Comparison of ENCODE assay signal across 9 mouse cellular contexts in the genomic region with DNA sequence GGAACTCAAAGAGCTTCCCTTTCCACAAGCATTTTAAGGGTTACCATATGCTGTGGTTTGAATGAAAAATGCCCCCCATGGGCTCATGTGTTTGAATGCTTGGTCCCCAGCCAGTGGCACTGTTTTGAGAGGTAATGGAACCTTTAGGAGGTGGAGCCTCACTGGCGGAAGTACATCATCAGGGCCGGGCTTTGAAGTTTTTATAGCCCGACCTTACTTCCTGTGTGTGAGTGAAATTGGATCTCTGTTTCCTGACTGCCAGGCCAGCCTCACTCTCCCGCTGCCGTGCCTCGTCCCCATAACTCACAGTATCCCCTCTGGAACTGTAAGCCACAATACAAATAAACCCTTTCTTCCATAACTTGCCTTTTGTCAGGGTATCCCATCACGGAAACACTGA.
A peak's percentile ranks its signal among the peaks of the same experiment; 100 is the strongest.
DNase-seq lines count a peak whose midpoint lies in the region; ATAC-seq and TF ChIP-seq lines count a peak whose summit lies in the region.
"Had no signal": no experiment of that assay in that cellular context is flagged by ENCODE, and none has a peak within 500 bp of the region (broad histone marks: within the 10 kb centered on the region; RNA-seq: fewer than 3 reads in every experiment).

No protein-coding gene starts in this region.

- no peaks in the 10 kb centered on the region for H3K27me3 ChIP-seq in kidney, embryonic 14.5 days (ENCODE audit: control insufficient read depth, insufficient read depth, low read length)
- no peaks in the 10 kb centered on the region for H3K27me3 ChIP-seq in hindbrain, postnatal 0 days (ENCODE audit: insufficient read depth, low read length)
- no peaks in the 10 kb centered on the region for H3K27me3 ChIP-seq in midbrain, postnatal 0 days (ENCODE audit: insufficient read depth, low read length)

- no peaks in the 10 kb centered on the region for H3K9me3 ChIP-seq in kidney, embryonic 14.5 days (ENCODE audit: control insufficient read depth, low read length)
- no peaks in the 10 kb centered on the region for H3K9me3 ChIP-seq in hindbrain, postnatal 0 days (ENCODE audit: low read length)
- no peaks in the 10 kb centered on the region for H3K9me3 ChIP-seq in midbrain, postnatal 0 days (ENCODE audit: low read length)

- peak; percentile 37; the same call in 1 of the 2 replicates for ATAC-seq in kidney, embryonic 14.5 days (ENCODE audit: low FRiP score, low TSS enrichment)
- ATAC-seq in hindbrain, postnatal 0 days = no peak
- no peak for ATAC-seq in midbrain, postnatal 0 days (ENCODE audit: low FRiP score)

- no peak overlapping the region for H3K9ac ChIP-seq in kidney, embryonic 14.5 days (ENCODE audit: low read depth, low read length)
- no peak overlapping the region for H3K9ac ChIP-seq in hindbrain, postnatal 0 days (replicated peaks; ENCODE audit: low read length)
- no peak overlapping the region for H3K9ac ChIP-seq in midbrain, postnatal 0 days (replicated peaks; ENCODE audit: low read length, poor library complexity, severe bottlenecking)

- DNase-seq in kidney, postnatal 14 days = no peak
- peak; percentile 46 for DNase-seq in embryo, embryonic 11.5 days (ENCODE audit: low read depth, low spot score)
- peak; percentile 40 for DNase-seq in hindbrain, postnatal 0 days (ENCODE audit: low spot score)
- peak; percentile 49 for DNase-seq in midbrain, postnatal 0 days (ENCODE audit: low spot score)
- no peak for DNase-seq in adrenal gland, adult 18-20 months (ENCODE audit: low spot score in 2 of 2)
- no peak for DNase-seq in frontal cortex, adult 2 months (ENCODE audit: extremely low spot score in 1 of 2, low spot score in 1 of 2)
- no peak for DNase-seq in thymus, postnatal 4 days
- DNase-seq: kidney, postnatal 25 days had no signal

- TF ChIP-seq CTCF in hindbrain, postnatal 0 days (IDR thresholded peaks at IDR 0.05; ENCODE audit: low read depth) = no peak
- TF ChIP-seq CTCF in midbrain, postnatal 0 days (IDR thresholded peaks at IDR 0.05) = no peak

- H3K4me1 ChIP-seq in kidney, embryonic 14.5 days (ENCODE audit: control insufficient read depth, insufficient read depth, low read length) = peaks cover 50% of the 10 kb centered on the region
- H3K4me1 ChIP-seq in hindbrain, postnatal 0 days (ENCODE audit: insufficient read depth, low read length) = peaks cover 32% of the 10 kb centered on the region; the same call in 1 of the 2 replicates
- peaks cover 20% of the 10 kb centered on the region for H3K4me1 ChIP-seq in midbrain, postnatal 0 days (ENCODE audit: insufficient read depth, low read length)

- no peak overlapping the region for H3K4me3 ChIP-seq in kidney, embryonic 14.5 days (ENCODE audit: low read length)
- no peak overlapping the region for H3K4me3 ChIP-seq in hindbrain, postnatal 0 days (ENCODE audit: low read length)
- no peak overlapping the region for H3K4me3 ChIP-seq in midbrain, postnatal 0 days (ENCODE audit: low read depth, low read length)

- peak overlapping the region; percentile 28 for H3K4me2 ChIP-seq in kidney, embryonic 14.5 days (replicated peaks; ENCODE audit: low read depth, low read length)
- peak overlapping the region; percentile 29 for H3K4me2 ChIP-seq in hindbrain, postnatal 0 days (ENCODE audit: low read depth, low read length)
- H3K4me2 ChIP-seq in midbrain, postnatal 0 days (ENCODE audit: low read depth, low read length, poor library complexity, severe bottlenecking) = peak overlapping the region; percentile 33

- H3K36me3 ChIP-seq in kidney, embryonic 14.5 days (ENCODE audit: control insufficient read depth, insufficient read depth, low read length) = peaks cover 6% of the 10 kb centered on the region; the same call in 1 of the 2 replicates
- H3K36me3 ChIP-seq in hindbrain, postnatal 0 days (ENCODE audit: insufficient read depth, low read length) = no peaks in the 10 kb centered on the region
- H3K36me3 ChIP-seq in midbrain, postnatal 0 days (ENCODE audit: insufficient read depth, low read length) = no peaks in the 10 kb centered on the region

- peak overlapping the region; percentile 84 for H3K27ac ChIP-seq in kidney, embryonic 14.5 days (ENCODE audit: low read depth, low read length)
- peak overlapping the region; percentile 61 for H3K27ac ChIP-seq in hindbrain, postnatal 0 days
- H3K27ac ChIP-seq in midbrain, postnatal 0 days (ENCODE audit: low read depth, low read length) = peak overlapping the region; percentile 59

- WGBS in kidney, embryonic 14.5 days = 5% methylated on average over 7 of the region's 7 CpGs
- WGBS in hindbrain, postnatal 0 days = 30% methylated on average over 7 of the region's 7 CpGs
- WGBS in midbrain, postnatal 0 days = 25% methylated on average over 7 of the region's 7 CpGs

Comparison
In these comparisons a context has a peak if more than half of its experiments do, and no peak if none do; other contexts are left out.
1. DNase-seq: peak in embryo, embryonic 11.5 days (single experiment), hindbrain, postnatal 0 days (single experiment) and midbrain, postnatal 0 days (single experiment); none in kidney, postnatal 14 days (single experiment), adrenal gland, adult 18-20 months (0 of 2), frontal cortex, adult 2 months (0 of 2) and thymus, postnatal 4 days (single experiment).
2. Peak in every context shown above with its lines, with median percentiles within 50 percentile points of each other: H3K27ac ChIP-seq and H3K4me2 ChIP-seq.